Mouse (Mus musculus) right cerebral cortex, postnatal 36 days (tissue): Measurements from ENCODE around the gene Bhlhe23.

Source experiments
- DNase-seq, 2 experiments: peaks; one replicate each; pipeline ENCODE4 v3.0.0; 2022; ENCODE audit warnings: low spot score in 2 of 2, mixed read lengths in 1 of 2

Bhlhe23 gene

DNA sequence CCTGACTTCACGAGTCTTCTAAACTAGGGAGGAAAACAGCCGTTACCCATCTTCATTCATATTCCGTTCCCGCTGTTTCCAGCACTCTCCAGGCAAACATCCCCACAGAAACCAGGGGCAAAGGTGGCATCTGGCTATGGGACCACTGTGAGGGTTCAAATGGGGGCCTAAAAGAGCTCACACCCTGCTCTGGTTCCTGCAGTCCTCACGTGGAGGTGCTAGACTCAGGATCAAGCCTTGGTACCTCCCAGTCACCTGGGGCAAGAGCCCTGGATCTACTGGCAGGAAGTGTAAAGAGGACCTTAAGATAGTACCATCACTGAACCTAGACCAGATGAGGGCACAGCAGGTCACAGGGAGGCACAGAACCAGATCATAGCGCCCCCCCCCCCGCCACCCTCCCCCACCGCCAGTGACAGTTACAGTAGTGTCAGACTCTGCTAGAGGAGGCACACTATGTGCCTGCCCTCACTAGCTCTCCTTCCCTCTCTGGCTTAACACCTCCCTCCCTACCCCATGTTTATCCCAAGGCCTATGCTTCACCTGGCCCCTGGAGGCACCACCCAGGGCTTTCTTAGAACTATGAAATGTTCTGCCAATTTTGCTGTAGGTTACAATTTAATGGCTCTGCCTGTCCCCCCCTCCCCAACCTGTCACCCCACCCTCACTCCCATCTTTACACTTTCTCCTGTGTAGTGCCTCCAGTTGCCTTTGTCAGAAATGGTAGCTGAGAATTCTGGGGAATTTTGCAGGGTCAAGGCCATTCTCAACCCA, 50.7 kb downstream of the Bhlhe23 start:
- DNase-seq, result no peak

- no peak for DNase-seq
Measured at GRCm38 (mm10) chr2:180725414-180725778, 51.3 kb downstream of the Bhlhe23 start.

DNA sequence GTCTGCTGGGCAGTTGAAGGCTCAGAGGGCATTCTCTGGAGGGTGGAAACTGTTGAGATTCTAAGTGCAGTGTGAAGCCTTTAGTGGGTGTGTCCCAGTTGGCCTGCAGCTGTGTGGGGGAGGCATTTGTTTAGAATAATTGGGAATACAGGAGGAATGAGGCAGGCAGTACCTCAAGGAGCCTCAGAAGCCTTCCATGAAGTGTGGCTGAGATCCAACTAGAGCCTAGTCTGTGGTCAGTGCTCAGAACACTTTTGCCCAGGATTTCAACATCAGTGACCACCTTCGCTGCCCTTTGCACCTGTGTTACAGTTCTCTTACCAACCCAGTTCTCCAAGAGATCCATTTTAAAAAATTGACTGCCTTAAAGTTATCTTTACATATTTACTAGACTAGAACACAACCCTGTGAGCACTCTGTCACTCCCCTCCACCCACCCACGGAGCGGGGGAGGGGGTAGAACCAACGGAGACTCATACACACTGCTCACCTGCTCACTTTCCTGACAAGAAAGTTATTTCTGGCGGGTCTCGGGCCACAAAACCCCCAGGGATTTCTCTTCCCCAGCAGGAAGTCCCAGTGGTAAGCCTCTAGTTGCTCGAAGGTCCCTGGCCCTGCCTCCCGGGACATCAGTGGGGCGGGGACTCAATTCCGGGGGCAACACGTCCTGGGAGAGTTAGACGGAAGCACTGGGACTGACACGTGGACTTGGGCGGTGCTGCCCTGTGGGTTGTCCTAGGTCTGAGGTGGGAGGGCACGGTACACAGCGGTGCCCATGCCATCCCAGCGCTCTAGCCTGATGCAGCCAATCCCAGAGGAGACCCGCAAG, 51.9 kb downstream of the Bhlhe23 start, which contains the start of gene Slc17a9:
TSS of gene Slc17a9 (plus strand) at position 679 of the 829 bp plus-strand sequence.
- no peak for DNase-seq
